Mouse (Mus musculus): ENCODE measurements around the gene Creg2. TPM values are rescaled to one million over a fixed set of nuclear protein-coding genes. Genes with fewer than 3 reads are reported as not detected.
A peak's percentile ranks its signal among the peaks of the same experiment; 100 is the strongest.

Creg2 gene
- polyA plus RNA-seq, 1 experiment from 2014 or later: 0.22 TPM

GRCm38 (mm10) chr1:39641667-39642066 is 9.6 kb downstream of the Creg2 start:
- H3K27ac ChIP-seq (ENCODE audit: low read length): no peak overlapping the region
- no peaks in the 10 kb centered on the region for H3K4me1 ChIP-seq (ENCODE audit: control insufficient read depth, insufficient read depth, low read length)
- H3K4me2 ChIP-seq (ENCODE audit: low read depth, low read length): no peak overlapping the region
- no peak overlapping the region for H3K4me3 ChIP-seq (ENCODE audit: low read length)
- no peak overlapping the region for H3K9ac ChIP-seq (ENCODE audit: low read depth, low read length)
- no peaks in the 10 kb centered on the region for H3K27me3 ChIP-seq (replicated peaks; ENCODE audit: control insufficient read depth, insufficient read depth, low read length)
- no peaks in the 10 kb centered on the region; the same call in 1 of the 2 replicates for H3K9me3 ChIP-seq (ENCODE audit: control insufficient read depth, low read length)
- H3K36me3 ChIP-seq (ENCODE audit: control insufficient read depth, insufficient read depth, low read length): no peaks in the 10 kb centered on the region
- WGBS: 89% methylated on average over 7 of the region's 7 CpGs
- no peak for ATAC-seq

GRCm38 (mm10) chr1:39637139-39637538 is 14.1 kb downstream of the Creg2 start:
- Histone ChIP-seq H3K27ac (ENCODE audit: low read length) (no peak overlapping the region), H3K36me3 (ENCODE audit: control insufficient read depth, insufficient read depth, low read length) (no peaks in the 10 kb centered on the region), H3K27me3 (replicated peaks; ENCODE audit: control insufficient read depth, insufficient read depth, low read length) (no peaks in the 10 kb centered on the region), H3K4me3 (ENCODE audit: low read length) (no peak overlapping the region), H3K9me3 (ENCODE audit: control insufficient read depth, low read length) (no peaks in the 10 kb centered on the region; the same call in 1 of the 2 replicates), H3K9ac (ENCODE audit: low read depth, low read length) (no peak overlapping the region), H3K4me2 (ENCODE audit: low read depth, low read length) (no peak overlapping the region), H3K4me1 (ENCODE audit: control insufficient read depth, insufficient read depth, low read length) (no peaks in the 10 kb centered on the region)
- WGBS: 56% methylated on average over 8 of the region's 8 CpGs
- ATAC-seq: no peak

GRCm38 (mm10) chr1:39636660-39637059 is 14.6 kb downstream of the Creg2 start:
- H3K27ac ChIP-seq (ENCODE audit: low read length): no peak overlapping the region
- H3K4me2 ChIP-seq (ENCODE audit: low read depth, low read length): no peak overlapping the region
- no peaks in the 10 kb centered on the region; the same call in 1 of the 2 replicates for H3K9me3 ChIP-seq (ENCODE audit: control insufficient read depth, low read length)
- peak; percentile 79 for ATAC-seq
- H3K9ac ChIP-seq (ENCODE audit: low read depth, low read length): no peak overlapping the region
- no peaks in the 10 kb centered on the region for H3K4me1 ChIP-seq (ENCODE audit: control insufficient read depth, insufficient read depth, low read length)
- no peak overlapping the region for H3K4me3 ChIP-seq (ENCODE audit: low read length)
- WGBS: 3% methylated on average over 5 of the region's 5 CpGs
- no peaks in the 10 kb centered on the region for H3K27me3 ChIP-seq (replicated peaks; ENCODE audit: control insufficient read depth, insufficient read depth, low read length)
- H3K36me3 ChIP-seq (ENCODE audit: control insufficient read depth, insufficient read depth, low read length): no peaks in the 10 kb centered on the region

DNA sequence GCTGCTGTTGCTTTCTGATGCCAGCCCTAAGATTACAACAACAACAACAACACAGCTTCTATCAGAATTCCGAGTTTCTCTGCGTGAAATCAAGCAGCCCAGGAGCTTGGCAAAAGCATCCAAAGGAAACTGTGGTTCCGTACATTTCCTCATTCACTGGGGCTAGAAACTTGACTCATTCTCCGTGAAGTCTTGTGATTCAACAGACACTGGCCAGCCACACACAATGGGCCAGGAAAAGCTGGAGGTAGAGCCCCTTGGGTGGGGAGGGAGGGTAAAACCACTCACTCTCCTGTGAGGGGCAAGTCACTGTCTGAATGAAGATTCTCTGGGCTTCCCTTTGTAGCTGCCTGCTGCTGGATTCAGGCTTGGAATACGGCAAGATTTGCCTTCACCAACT is 15.1 kb downstream of the Creg2 start:
- Histone ChIP-seq H3K4me2 (ENCODE audit: low read depth, low read length) (no peak overlapping the region), H3K9ac (ENCODE audit: low read depth, low read length) (no peak overlapping the region), H3K27me3 (replicated peaks; ENCODE audit: control insufficient read depth, insufficient read depth, low read length) (no peaks in the 10 kb centered on the region), H3K9me3 (ENCODE audit: control insufficient read depth, low read length) (no peaks in the 10 kb centered on the region), H3K4me3 (ENCODE audit: low read length) (no peak overlapping the region), H3K27ac (ENCODE audit: low read length) (no peak overlapping the region), H3K4me1 (ENCODE audit: control insufficient read depth, insufficient read depth, low read length) (no peaks in the 10 kb centered on the region), H3K36me3 (ENCODE audit: control insufficient read depth, insufficient read depth, low read length) (no peaks in the 10 kb centered on the region)
- no peak for ATAC-seq
- WGBS: 40% methylated on average over 5 of the region's 5 CpGs

DNA sequence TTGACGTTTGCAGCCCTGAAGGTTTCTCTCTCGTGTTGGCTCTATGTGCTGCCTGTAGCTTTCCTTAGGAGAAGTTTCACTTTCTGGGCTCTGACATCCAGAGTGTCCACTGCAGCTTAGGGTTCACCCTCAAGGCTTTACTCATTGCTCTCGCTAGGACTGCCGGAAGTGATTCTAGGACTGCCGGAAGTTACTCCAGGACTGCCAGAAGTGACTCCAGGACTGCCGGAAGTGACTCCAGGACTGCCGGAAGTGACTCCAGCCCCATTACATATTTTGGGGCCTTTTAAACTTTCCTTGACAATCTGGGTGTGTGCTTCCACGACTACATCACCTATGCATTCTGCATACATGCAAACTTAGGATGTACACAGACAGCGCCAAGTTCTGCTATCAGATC is 22.7 kb downstream of the Creg2 start:
- no peaks in the 10 kb centered on the region for H3K9me3 ChIP-seq (ENCODE audit: control insufficient read depth, low read length)
- WGBS: 84% methylated on average over 9 of the region's 9 CpGs
- no peaks in the 10 kb centered on the region; the same call in 1 of the 2 replicates for H3K4me1 ChIP-seq (ENCODE audit: control insufficient read depth, insufficient read depth, low read length)

DNA sequence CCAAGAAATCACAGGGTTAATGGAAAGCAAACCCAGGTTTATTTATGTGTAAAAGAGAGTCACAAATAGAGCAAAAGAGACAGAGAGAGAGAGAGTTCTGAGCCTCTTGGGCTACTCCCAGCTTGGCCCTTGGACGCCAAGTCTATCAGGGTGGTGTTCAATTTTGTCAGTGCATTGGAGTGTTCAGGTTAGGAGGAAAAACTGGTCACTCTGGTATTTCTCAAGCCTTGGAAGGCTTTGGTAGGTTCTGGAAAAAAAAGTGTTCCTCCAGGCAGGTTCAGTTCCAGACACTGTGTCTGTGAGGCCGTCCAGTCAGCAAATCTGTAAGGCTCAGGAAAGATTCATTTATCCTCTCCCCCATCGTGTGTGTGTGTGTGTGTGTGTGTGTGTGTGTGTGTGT is 25.8 kb downstream of the Creg2 start:
- Histone ChIP-seq H3K27ac (ENCODE audit: low read length) (no peak overlapping the region), H3K9me3 (ENCODE audit: control insufficient read depth, low read length) (no peaks in the 10 kb centered on the region), H3K4me2 (ENCODE audit: low read depth, low read length) (no peak overlapping the region), H3K4me1 (ENCODE audit: control insufficient read depth, insufficient read depth, low read length) (no peaks in the 10 kb centered on the region; the same call in 1 of the 2 replicates), H3K27me3 (replicated peaks; ENCODE audit: control insufficient read depth, insufficient read depth, low read length) (no peaks in the 10 kb centered on the region), H3K36me3 (ENCODE audit: control insufficient read depth, insufficient read depth, low read length) (no peaks in the 10 kb centered on the region), H3K4me3 (ENCODE audit: low read length) (no peak overlapping the region), H3K9ac (ENCODE audit: low read depth, low read length) (no peak overlapping the region)
- no peak for ATAC-seq
- 41% methylated on average over 3 of the region's 3 CpGs for WGBS

More for the DNA sequence above, 22.7 kb downstream of the Creg2 start:
- no peak overlapping the region for H3K27ac ChIP-seq (ENCODE audit: low read length)
- H3K4me2 ChIP-seq (ENCODE audit: low read depth, low read length): no peak overlapping the region
- ATAC-seq: no peak
- H3K36me3 ChIP-seq (ENCODE audit: control insufficient read depth, insufficient read depth, low read length): no peaks in the 10 kb centered on the region
- H3K4me3 ChIP-seq (ENCODE audit: low read length): no peak overlapping the region
- H3K9ac ChIP-seq (ENCODE audit: low read depth, low read length): no peak overlapping the region
- no peaks in the 10 kb centered on the region for H3K27me3 ChIP-seq (replicated peaks; ENCODE audit: control insufficient read depth, insufficient read depth, low read length)

DNA sequence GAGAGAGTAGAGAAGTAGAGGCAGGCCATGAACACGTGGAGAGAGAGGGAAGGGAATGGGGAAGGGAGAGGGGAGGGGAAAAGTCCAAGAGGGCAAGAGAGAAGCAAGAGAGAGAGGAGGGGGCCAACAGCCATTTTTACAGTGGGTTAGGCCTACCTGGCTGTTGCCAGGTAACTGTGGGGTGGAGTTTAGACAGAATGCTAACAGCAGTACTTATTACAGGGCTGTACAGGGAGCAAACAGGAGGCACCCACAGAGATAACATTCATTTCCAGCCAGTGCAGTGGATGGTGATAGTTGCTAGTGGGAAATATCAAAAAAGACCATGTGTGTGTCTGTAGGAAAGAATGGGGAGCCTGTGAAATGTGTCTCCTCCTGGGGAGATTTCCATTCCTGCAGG is 27.5 kb downstream of the Creg2 start:
- peak; percentile 64; the same call in 1 of the 2 replicates for ATAC-seq
- H3K36me3 ChIP-seq (ENCODE audit: control insufficient read depth, insufficient read depth, low read length): no peaks in the 10 kb centered on the region
- 34% methylated on average over 1 of the region's 1 CpGs for WGBS

DNA sequence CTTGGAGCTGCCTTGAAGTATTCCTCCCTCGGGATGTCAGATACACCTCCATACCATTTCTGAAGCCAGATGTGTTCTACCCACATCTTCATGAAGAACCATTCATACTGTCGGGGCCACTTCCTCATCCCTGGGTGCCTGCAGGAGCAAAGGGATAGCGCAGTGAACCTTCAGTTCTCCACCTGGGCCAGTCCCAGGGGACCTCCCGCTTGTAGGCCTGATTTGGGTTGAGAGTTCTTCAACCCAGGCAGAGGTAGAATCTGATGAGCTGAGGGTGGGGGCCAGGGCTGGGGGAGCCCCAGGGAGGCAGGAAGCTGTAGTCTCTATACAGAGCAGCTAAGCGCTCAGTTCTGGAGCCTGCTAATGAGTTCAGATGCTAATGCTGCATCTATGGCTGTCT is 28.2 kb downstream of the Creg2 start:
- no peak for ATAC-seq
- no peak overlapping the region for H3K4me2 ChIP-seq (ENCODE audit: low read depth, low read length)
- 89% methylated on average over 5 of the region's 5 CpGs for WGBS

More for the DNA sequence above, 27.5 kb downstream of the Creg2 start:
- Histone ChIP-seq H3K27ac (ENCODE audit: low read length) (no peak overlapping the region), H3K4me3 (ENCODE audit: low read length) (no peak overlapping the region), H3K4me1 (ENCODE audit: control insufficient read depth, insufficient read depth, low read length) (no peaks in the 10 kb centered on the region; the same call in 1 of the 2 replicates), H3K27me3 (replicated peaks; ENCODE audit: control insufficient read depth, insufficient read depth, low read length) (no peaks in the 10 kb centered on the region), H3K9me3 (ENCODE audit: control insufficient read depth, low read length) (no peaks in the 10 kb centered on the region), H3K9ac (ENCODE audit: low read depth, low read length) (no peak overlapping the region), H3K4me2 (ENCODE audit: low read depth, low read length) (no peak overlapping the region)

GRCm38 (mm10) chr1:39618524-39618923 is 32.8 kb downstream of the Creg2 start:
- Histone ChIP-seq H3K36me3 (ENCODE audit: control insufficient read depth, insufficient read depth, low read length) (no peaks in the 10 kb centered on the region), H3K9ac (ENCODE audit: low read depth, low read length) (no peak overlapping the region), H3K9me3 (ENCODE audit: control insufficient read depth, low read length) (no peaks in the 10 kb centered on the region), H3K27me3 (replicated peaks; ENCODE audit: control insufficient read depth, insufficient read depth, low read length) (no peaks in the 10 kb centered on the region), H3K27ac (ENCODE audit: low read length) (no peak overlapping the region), H3K4me2 (ENCODE audit: low read depth, low read length) (no peak overlapping the region), H3K4me1 (ENCODE audit: control insufficient read depth, insufficient read depth, low read length) (peaks cover 5% of the 10 kb centered on the region), H3K4me3 (ENCODE audit: low read length) (no peak overlapping the region)
- 22% methylated on average over 8 of the region's 8 CpGs for WGBS
- ATAC-seq: peak; percentile 74

More for the DNA sequence above, 28.2 kb downstream of the Creg2 start:
- no peaks in the 10 kb centered on the region for H3K9me3 ChIP-seq (ENCODE audit: control insufficient read depth, low read length)
- no peak overlapping the region for H3K4me3 ChIP-seq (ENCODE audit: low read length)
- no peaks in the 10 kb centered on the region for H3K36me3 ChIP-seq (ENCODE audit: control insufficient read depth, insufficient read depth, low read length)
- H3K27me3 ChIP-seq (replicated peaks; ENCODE audit: control insufficient read depth, insufficient read depth, low read length): no peaks in the 10 kb centered on the region
- H3K4me1 ChIP-seq (ENCODE audit: control insufficient read depth, insufficient read depth, low read length): no peaks in the 10 kb centered on the region; the same call in 1 of the 2 replicates
- no peak overlapping the region for H3K27ac ChIP-seq (ENCODE audit: low read length)
- no peak overlapping the region for H3K9ac ChIP-seq (ENCODE audit: low read depth, low read length)

- no peak for ATAC-seq
- no peaks in the 10 kb centered on the region for H3K27me3 ChIP-seq (replicated peaks; ENCODE audit: control insufficient read depth, insufficient read depth, low read length)
- WGBS: 78% methylated on average over 6 of the region's 6 CpGs
- H3K4me3 ChIP-seq (ENCODE audit: low read length): no peak overlapping the region
- no peak overlapping the region for H3K27ac ChIP-seq (ENCODE audit: low read length)
- no peaks in the 10 kb centered on the region for H3K9me3 ChIP-seq (ENCODE audit: control insufficient read depth, low read length)
- no peak overlapping the region for H3K9ac ChIP-seq (ENCODE audit: low read depth, low read length)
- no peak overlapping the region for H3K4me2 ChIP-seq (ENCODE audit: low read depth, low read length)
- peaks cover 5% of the 10 kb centered on the region for H3K4me1 ChIP-seq (ENCODE audit: control insufficient read depth, insufficient read depth, low read length)
- no peaks in the 10 kb centered on the region for H3K36me3 ChIP-seq (ENCODE audit: control insufficient read depth, insufficient read depth, low read length)
Observed at GRCm38 (mm10) chr1:39615526-39615925, 35.7 kb downstream of the Creg2 start.

Data from intestine, embryonic 16.5 days (tissue).